22 mouse cellular contexts compared by ENCODE assay signal in genomic region chr4:45032586-45032985, GRCm38 (mm10). TPM values are rescaled to one million over a fixed set of nuclear protein-coding genes. Genes with fewer than 3 reads are reported as not detected.
DNase-seq lines count a peak whose midpoint lies in the region; ATAC-seq and TF ChIP-seq lines count a peak whose summit lies in the region.
"Had no signal": no experiment of that assay in that cellular context is flagged by ENCODE, and none has a peak within 500 bp of the region (broad histone marks: within the 10 kb centered on the region; RNA-seq: fewer than 3 reads in every experiment).

No protein-coding gene starts in this region.

- intact Hi-C loops in heart, adult 2 months (cut with DNase I): no loop called here

- DNase-seq in heart, adult 2 months: peak; percentile 39 to 73
- DNase-seq in 416B (ENCODE audit: low read depth): peak; percentile 84
- DNase-seq in right cerebral cortex, postnatal 10 days (ENCODE audit: low spot score in 2 of 2): no peak
- no peak for DNase-seq in frontal cortex, adult 2 months (ENCODE audit: extremely low spot score in 1 of 2, low spot score in 1 of 2)
- DNase-seq: adrenal gland, adult 2 months; adrenal gland, postnatal 25 days; cerebellum, adult 18-20 months; cerebellum, adult 9-11 months; cerebellum, postnatal 36 days; embryo, embryonic 11 days; gastrocnemius, postnatal 10 days; kidney, adult 2 months had no signal

- H3K4me1 ChIP-seq in heart, adult 2 months (ENCODE audit: control insufficient read depth, insufficient read depth, low read length): peaks cover 3% of the 10 kb centered on the region; the same call in 1 of the 2 replicates
- peaks cover 22% of the 10 kb centered on the region for H3K4me1 ChIP-seq in heart, embryonic 12.5 days (replicated peaks)
- H3K4me1 ChIP-seq: embryonic facial prominence, embryonic 15.5 days; forebrain, embryonic 10.5 days; hindbrain, embryonic 15.5 days had no signal

- ATAC-seq in heart, embryonic 12.5 days (ENCODE audit: insufficient number of reproducible peaks, low FRiP score): no peak
- ATAC-seq in granulocyte monocyte progenitor cell, adult 5-6 weeks (replicated peaks; ENCODE audit: poor library complexity, severe bottlenecking): peak; percentile 25
- ATAC-seq in hematopoietic stem cell, adult 5-6 weeks (replicated peaks in 1 of 2; ENCODE audit: insufficient read depth in 1 of 2, low FRiP score in 2 of 2, low TSS enrichment in 1 of 2, low read depth in 1 of 2, poor library complexity in 2 of 2, severe bottlenecking in 2 of 2): peak; percentile 33 to 55; a peak in 3 of 4 replicates
- ATAC-seq: forebrain, embryonic 14.5 days; intestine, embryonic 16.5 days had no signal

- no peak for TF ChIP-seq CTCF in heart, adult 2 months (IDR thresholded peaks at IDR 0.05)

- no peak overlapping the region for H3K4me2 ChIP-seq in heart, embryonic 12.5 days
- H3K4me2 ChIP-seq: embryonic facial prominence, embryonic 15.5 days; heart, embryonic 15.5 days; hindbrain, embryonic 15.5 days had no signal

- WGBS in heart, adult 2 months: 45% methylated on average over 9 of the region's 9 CpGs
- WGBS in heart, embryonic 12.5 days: 82% methylated on average over 9 of the region's 9 CpGs

- H3K27ac ChIP-seq in heart, adult 2 months: peak overlapping the region; percentile 62
- H3K27ac ChIP-seq in heart, embryonic 12.5 days (ENCODE audit: poor library complexity, severe bottlenecking): no peak overlapping the region
- H3K27ac ChIP-seq: embryonic facial prominence, embryonic 15.5 days; forebrain, embryonic 10.5 days; heart, embryonic 15.5 days; hindbrain, embryonic 15.5 days had no signal

- H3K9ac ChIP-seq in heart, adult 2 months (ENCODE audit: low read depth, low read length): no peak overlapping the region
- H3K9ac ChIP-seq in heart, embryonic 12.5 days: no peak overlapping the region
- H3K9ac ChIP-seq: embryonic facial prominence, embryonic 15.5 days; heart, embryonic 15.5 days; hindbrain, embryonic 15.5 days had no signal

- H3K9me3 ChIP-seq in heart, embryonic 12.5 days (replicated peaks): no peaks in the 10 kb centered on the region
- H3K9me3 ChIP-seq: embryonic facial prominence, embryonic 15.5 days; forebrain, embryonic 10.5 days; heart, embryonic 15.5 days; hindbrain, embryonic 15.5 days had no signal

- H3K4me3 ChIP-seq in heart, adult 2 months: no peak overlapping the region
- no peak overlapping the region for H3K4me3 ChIP-seq in heart, embryonic 12.5 days
- H3K4me3 ChIP-seq: embryonic facial prominence, embryonic 15.5 days; erythroblast, embryonic 14.5 days; forebrain, embryonic 10.5 days; heart, embryonic 15.5 days; hindbrain, embryonic 15.5 days had no signal

- H3K36me3 ChIP-seq in heart, adult 2 months (ENCODE audit: control insufficient read depth, insufficient read depth, low read length): no peaks in the 10 kb centered on the region
- peaks cover 77% of the 10 kb centered on the region for H3K36me3 ChIP-seq in heart, embryonic 12.5 days

- TF ChIP-seq EP300 in heart, adult 2 months (IDR thresholded peaks at IDR 0.05; ENCODE audit: insufficient read depth, low read depth, low read length): peak; percentile 71

- no peak for TF ChIP-seq POLR2A in heart, adult 2 months (IDR thresholded peaks at IDR 0.05; ENCODE audit: insufficient read depth, low read depth, low read length)

- H3K79me2 ChIP-seq in heart, adult 2 months (replicated peaks; ENCODE audit: control insufficient read depth, insufficient read depth, low read length): no peaks in the 10 kb centered on the region

- no peaks in the 10 kb centered on the region for H3K27me3 ChIP-seq in heart, adult 2 months (ENCODE audit: control insufficient read depth, insufficient read depth, low read length)
- H3K27me3 ChIP-seq in heart, embryonic 12.5 days (replicated peaks): no peaks in the 10 kb centered on the region
- H3K27me3 ChIP-seq: embryonic facial prominence, embryonic 15.5 days; heart, embryonic 15.5 days; hindbrain, embryonic 15.5 days had no signal

RNA-seq across cellular contexts. Expression of gene Polr1e, which starts 14.2 kb away (rescaled TPM):
- total RNA-seq in heart, adult 2 months (2021): 10 to 100 TPM; 19.4 to 20.0 TPM
- 12.6 and 18.2 TPM in 2 replicates for polyA plus RNA-seq in heart, adult 2 months (2012; rRNA removed)
- polyA plus RNA-seq in heart, embryonic 12.5 days (2016; fragmentation: Nextera tagmentation; extraction: Ambion mirVana): 52.1 and 63.0 TPM in 2 replicates
- 34.6 and 70.2 TPM in 2 replicates for total RNA-seq in granulocyte monocyte progenitor cell, adult 5-6 weeks (2014; fragmentation: Nextera tagmentation)
- 60.8 and 64.1 TPM in 2 replicates for total RNA-seq in granulocyte monocyte progenitor cell, adult 5-6 weeks (2017)
- total RNA-seq in hematopoietic stem cell, adult 5-6 weeks (2017): 46.3 and 52.5 TPM in 2 replicates
- polyA plus RNA-seq in frontal cortex, adult 2 months (2012; rRNA removed): 12.6 and 13.6 TPM in 2 replicates

RNA-seq across cellular contexts. Expression of gene Zbtb5, which starts 20.4 kb away (rescaled TPM):
- total RNA-seq in heart, adult 2 months (2021): 1 to 10 TPM; 3.8 to 5.4 TPM
- 5.8 and 6.6 TPM in 2 replicates for polyA plus RNA-seq in heart, adult 2 months (2012; rRNA removed)
- polyA plus RNA-seq in heart, embryonic 12.5 days (2016; fragmentation: Nextera tagmentation; extraction: Ambion mirVana): 19.5 and 20.4 TPM in 2 replicates
- total RNA-seq in granulocyte monocyte progenitor cell, adult 5-6 weeks (2014; fragmentation: Nextera tagmentation): 10.0 and 12.2 TPM in 2 replicates
- total RNA-seq in granulocyte monocyte progenitor cell, adult 5-6 weeks (2017): 9.0 and 9.3 TPM in 2 replicates
- 12.5 and 13.6 TPM in 2 replicates for total RNA-seq in hematopoietic stem cell, adult 5-6 weeks (2017)
- 9.4 and 10.6 TPM in 2 replicates for polyA plus RNA-seq in frontal cortex, adult 2 months (2012; rRNA removed)

RNA-seq across cellular contexts. Expression of gene Grhpr, which starts 51.4 kb away (rescaled TPM):
- 10 to 100 TPM; 32.2 to 38.4 TPM for total RNA-seq in heart, adult 2 months (2021)
- polyA plus RNA-seq in heart, adult 2 months (2012; rRNA removed): 60.7 and 66.6 TPM in 2 replicates
- 89.0 and 89.3 TPM in 2 replicates for polyA plus RNA-seq in heart, embryonic 12.5 days (2016; fragmentation: Nextera tagmentation; extraction: Ambion mirVana)
- total RNA-seq in granulocyte monocyte progenitor cell, adult 5-6 weeks (2014; fragmentation: Nextera tagmentation): 12.4 and 14.1 TPM in 2 replicates
- total RNA-seq in granulocyte monocyte progenitor cell, adult 5-6 weeks (2017): 8.5 and 10.3 TPM in 2 replicates
- total RNA-seq in hematopoietic stem cell, adult 5-6 weeks (2017): 8.2 and 16.8 TPM in 2 replicates
- 31.4 and 31.7 TPM in 2 replicates for polyA plus RNA-seq in frontal cortex, adult 2 months (2012; rRNA removed)

RNA-seq across cellular contexts. Expression of gene Fbxo10, which starts 51.8 kb away (rescaled TPM):
- total RNA-seq in heart, adult 2 months (2021): 10 to 100 TPM in 1 of 2 experiments, 1 to 10 TPM in 1; 9.4 to 10.2 TPM
- 16.7 and 22.1 TPM in 2 replicates for polyA plus RNA-seq in heart, adult 2 months (2012; rRNA removed)
- 17.7 TPM in 2 replicates for polyA plus RNA-seq in heart, embryonic 12.5 days (2016; fragmentation: Nextera tagmentation; extraction: Ambion mirVana)
- total RNA-seq in granulocyte monocyte progenitor cell, adult 5-6 weeks (2014; fragmentation: Nextera tagmentation): 1.2 and 1.5 TPM in 2 replicates
- 0.93 and 1.8 TPM in 2 replicates for total RNA-seq in granulocyte monocyte progenitor cell, adult 5-6 weeks (2017)
- 5.2 and 7.8 TPM in 2 replicates for total RNA-seq in hematopoietic stem cell, adult 5-6 weeks (2017)
- 24.2 and 25.5 TPM in 2 replicates for polyA plus RNA-seq in frontal cortex, adult 2 months (2012; rRNA removed)

Comparison
In these comparisons a context has a peak if more than half of its experiments do, and no peak if none do; other contexts are left out.
1. DNase-seq: peak in heart, adult 2 months (2 of 2) and 416B (single experiment); none in right cerebral cortex, postnatal 10 days (0 of 2) and frontal cortex, adult 2 months (0 of 2).